Mouse (Mus musculus) NIH3T3 (cell line): Measurements from ENCODE around the gene Rnase4.

Source experiments
- DNase-seq: peaks from one replicate; pipeline ENCODE4 v3.0.0-alpha.2; 2012; ENCODE audit warnings: low read depth

Gene Rnase4

GRCm38 (mm10) chr14:51088970-51089673, 1.8 kb upstream of the Rnase4 start:
- DNase-seq, result peak; percentile 96

DNA sequence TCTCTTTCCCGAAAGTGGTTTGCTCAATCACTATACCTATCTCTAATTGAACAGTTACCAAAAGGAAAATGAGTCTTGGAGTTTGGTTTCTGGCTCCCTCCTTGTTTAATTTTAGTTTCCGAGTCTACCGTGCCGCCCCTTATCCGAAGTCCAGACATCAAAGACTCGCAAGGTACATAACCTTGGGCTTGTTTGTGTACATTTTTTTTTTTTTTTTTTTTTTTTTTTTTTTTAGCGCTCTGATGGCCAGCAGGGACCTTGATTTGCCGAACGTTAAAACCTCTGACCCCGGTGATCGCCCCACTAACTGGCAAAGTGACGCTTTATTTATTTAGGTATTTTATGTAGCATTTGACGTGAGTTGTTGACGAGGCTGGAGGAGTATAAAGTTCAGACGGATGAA, 1.2 kb upstream of the Rnase4 start:
- DNase-seq, result no peak

DNA sequence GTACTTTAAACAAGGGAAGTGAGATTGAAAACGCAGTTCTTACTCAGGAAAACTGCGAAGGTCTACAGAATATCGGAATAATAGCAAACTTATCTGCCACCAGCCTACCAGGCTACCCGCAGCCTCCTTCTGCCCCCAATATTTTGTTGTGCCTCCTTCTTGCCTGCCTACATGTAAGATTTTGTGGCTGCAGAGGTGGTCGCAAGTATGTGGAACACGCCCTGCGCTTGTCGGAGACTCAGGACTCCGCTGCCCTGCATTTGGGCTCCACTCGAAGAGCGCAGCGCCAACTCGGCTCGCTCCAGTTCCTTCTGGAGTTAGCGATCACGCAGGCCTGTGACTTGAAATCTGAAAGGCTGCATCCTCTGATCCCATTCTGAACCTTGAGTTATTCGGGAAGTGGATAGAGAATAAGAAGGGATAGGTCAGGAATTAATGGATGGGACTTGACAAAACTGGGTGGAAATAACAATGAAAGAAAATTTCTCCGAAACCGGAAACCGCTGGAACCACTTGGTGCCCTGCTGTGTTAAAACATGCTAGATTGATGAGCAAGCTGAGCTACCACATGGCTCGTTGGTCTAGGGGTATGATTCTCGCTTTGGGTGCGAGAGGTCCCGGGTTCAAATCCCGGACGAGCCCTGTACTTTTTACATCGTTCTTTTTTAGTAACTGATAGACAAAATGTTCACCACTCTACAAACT, 648 bp upstream of the Rnase4 start:
- peak; percentile 87 for DNase-seq

GRCm38 (mm10) chr14:51092073-51092620, 1.3 kb downstream of the Rnase4 start:
- no peak for DNase-seq

DNA sequence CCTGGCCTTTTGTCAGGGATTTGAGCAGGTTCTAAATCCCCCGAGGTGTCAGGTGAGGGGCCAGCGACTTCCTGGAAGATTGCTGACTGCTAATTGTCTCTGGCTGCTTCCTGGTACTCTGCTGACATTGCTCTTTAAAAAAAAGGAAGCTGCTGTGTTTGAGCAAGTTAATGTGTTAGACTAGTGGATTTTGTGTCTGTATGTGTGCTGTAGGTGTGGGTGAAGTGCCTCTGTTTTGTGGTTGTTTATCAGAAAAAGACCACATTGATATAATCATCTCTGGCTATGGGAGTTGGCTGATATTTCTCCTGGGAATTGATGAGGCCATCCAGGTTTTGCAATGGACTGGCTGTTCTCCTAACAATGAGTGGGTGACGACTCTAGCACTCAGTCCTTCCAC, 2.6 kb downstream of the Rnase4 start:
- peak; percentile 38 for DNase-seq

DNA sequence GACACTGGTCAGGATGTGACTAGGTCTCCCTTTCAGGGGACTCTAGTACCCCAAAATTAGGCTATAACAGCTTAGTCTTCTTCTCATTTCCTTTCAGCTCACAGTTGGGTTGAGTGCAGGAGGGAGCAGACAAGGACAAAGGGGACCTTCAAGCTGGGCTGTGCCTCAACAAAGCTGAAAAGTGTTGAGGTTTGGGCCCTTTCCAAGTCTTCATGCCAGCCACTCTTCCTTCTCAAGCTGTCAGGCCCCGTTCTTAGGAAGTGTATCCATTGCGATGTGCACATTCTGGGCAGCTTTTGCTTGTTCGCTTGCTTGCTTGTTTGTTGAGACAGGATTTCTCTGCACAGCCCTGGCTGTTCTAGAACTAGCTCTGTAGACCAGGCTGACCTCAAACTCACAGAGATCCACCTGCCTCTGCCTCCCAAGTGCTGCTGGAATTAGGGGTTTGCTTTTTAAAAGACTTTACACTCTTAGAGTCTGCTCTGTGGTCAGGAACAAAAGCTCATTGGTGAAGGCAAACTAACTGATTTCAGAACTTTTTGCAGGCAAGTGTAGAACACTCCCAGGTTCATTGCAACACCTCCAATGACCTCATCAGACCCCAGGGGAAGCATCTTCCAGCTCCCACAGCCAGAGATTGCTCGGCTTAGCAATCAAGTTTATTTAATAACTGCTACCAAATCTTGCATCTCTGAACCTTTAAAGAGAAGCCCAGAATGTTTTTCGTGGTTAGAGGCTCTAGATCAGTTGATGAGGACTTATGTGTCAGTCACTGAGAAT, 3.4 kb downstream of the Rnase4 start:
- peak; percentile 33 for DNase-seq

GRCm38 (mm10) chr14:51094921-51095320, 4.0 kb downstream of the Rnase4 start:
- DNase-seq, result peak; percentile 17

DNA sequence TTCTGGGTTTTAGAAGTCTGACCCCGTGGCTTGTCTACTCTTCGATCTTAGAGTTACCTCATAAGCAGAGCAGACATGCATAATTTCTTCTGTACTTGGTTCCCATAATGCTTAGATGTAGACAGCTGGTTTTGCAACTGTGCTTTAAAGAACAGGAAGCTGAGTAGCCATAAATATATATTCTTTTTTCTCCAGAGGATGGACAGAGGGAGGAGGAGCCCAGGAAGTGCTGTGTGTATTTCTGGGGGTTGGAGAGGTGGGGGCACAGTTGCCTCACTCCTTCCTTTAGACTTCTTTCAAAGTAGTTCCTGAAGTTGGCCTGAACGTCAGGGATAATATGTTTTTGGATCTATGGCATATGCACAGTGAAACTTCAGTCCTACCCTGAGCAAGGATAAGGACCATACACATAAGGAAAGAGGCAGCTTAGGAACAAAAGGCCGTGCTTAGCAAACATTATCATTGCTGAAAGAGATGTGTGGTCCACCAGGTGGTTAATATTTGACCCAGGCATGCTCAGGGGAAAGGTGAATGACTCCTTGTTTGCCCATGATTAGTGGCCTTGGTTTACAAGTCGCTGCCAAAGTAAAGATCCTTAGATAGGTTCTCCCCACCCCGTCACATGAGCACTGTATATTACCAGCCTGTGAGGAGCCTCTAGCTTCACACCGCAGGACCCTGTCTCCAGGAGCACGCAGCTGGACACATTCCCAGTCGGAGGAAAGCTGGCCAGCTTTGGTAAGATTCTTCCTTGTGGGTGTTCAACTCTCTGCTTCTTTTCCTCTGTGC, 5.1 kb downstream of the Rnase4 start:
- DNase-seq, result no peak

- DNase-seq, result peak; percentile 29
Observed at GRCm38 (mm10) chr14:51098300-51098699, 7.4 kb downstream of the Rnase4 start.

DNA sequence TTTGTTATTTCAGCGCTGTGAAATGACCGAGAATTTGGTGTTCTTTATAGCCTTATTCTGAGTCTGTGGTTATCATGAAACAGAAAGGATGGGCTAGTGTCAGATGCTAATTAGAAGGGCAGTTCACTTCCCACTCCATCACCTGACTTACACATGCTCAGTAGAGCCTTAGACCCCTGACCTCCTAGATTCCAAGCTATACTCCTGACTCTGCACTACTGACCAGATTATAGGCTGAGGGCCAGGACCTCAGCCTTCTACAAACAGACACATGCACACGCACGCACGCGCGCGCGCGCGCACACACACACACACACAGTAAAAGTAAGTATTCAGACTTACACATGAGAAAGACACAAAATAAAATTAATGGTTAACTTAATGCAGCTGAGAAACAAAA, 8.0 kb downstream of the Rnase4 start:
- no peak for DNase-seq

DNA sequence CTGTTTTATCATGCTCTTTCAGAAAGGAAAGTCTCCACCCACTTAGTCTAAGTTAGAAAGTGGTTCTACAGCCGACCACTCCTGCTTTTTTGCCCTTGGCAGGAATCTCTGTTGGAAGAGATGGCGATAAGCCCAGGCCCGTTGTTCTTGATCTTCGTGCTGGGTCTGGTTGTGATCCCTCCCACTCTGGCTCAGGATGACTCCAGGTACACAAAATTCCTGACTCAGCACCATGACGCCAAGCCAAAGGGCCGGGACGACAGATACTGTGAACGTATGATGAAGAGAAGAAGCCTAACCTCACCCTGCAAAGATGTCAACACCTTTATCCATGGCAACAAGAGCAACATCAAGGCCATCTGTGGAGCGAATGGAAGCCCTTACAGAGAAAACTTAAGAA, 10.4 kb downstream of the Rnase4 start:
- DNase-seq, result no peak

GRCm38 (mm10) chr14:51103217-51103616, 12.3 kb downstream of the Rnase4 start:
- DNase-seq, result peak; percentile 80

GRCm38 (mm10) chr14:51104366-51104765, 13.5 kb downstream of the Rnase4 start:
- no peak for DNase-seq

DNA sequence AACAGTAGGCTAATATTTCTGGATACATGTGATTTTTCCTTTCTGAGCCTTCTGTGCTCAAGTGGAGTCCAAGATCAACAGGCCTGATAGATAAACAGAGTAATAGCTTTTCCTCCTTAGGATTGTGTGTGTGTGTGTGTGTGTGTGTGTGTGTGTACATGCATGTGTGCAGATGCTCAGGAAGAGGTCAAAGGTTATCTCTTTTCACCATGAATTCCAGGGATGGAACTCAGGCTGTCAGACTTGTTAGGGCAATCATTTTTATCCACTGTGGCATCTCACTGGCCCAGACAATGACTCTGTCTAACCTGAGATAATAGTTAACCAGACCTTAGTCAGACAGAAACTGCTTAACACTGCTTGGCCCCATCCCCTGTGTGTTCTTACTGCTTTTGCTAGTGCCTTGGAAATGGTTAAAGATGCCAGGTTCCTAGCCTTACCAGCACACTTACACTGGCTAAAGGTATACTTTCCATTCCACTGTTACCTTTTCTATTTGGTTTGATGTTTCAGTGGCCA, 15.6 kb downstream of the Rnase4 start:
- DNase-seq, result no peak

DNA sequence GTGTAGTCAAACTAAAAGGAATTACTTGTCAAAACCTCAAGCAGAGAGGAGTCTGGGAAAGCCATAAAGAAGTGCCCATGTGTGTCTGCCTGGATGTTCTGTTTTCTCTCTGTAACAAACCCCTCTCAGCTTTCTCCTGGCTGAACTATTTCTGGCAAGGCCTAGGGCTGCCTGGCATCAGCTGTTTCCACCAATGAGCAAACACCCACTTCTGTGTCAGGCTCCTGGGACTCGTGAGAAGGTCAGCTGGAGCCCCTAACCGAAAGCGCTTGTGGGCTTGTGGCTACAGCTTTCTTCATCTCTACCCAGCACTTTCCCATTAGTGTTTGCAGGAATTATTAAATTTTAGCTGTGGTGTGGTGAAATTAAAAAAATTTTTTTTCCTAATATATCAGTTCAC, 21.1 kb downstream of the Rnase4 start:
- DNase-seq, result no peak

DNA sequence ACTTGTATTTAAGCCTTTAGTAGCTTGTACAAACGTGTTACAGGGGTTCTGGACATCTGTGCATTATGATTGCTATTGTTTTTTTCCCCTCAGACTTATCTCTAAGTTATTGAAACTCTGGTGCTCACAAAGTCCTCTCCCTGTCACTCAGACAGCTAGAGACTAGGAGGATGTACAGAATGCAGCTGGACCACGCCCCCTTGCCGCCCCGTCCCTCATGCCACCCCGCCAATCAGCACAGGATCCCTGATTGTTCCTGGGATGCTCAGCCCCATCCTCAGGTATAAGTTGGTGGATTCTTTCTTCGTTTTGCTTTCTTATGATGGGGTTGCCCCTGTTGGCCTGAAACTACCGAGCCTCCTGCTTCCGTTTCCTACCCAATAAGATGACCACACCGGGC, 22.6 kb downstream of the Rnase4 start:
- no peak for DNase-seq

DNA sequence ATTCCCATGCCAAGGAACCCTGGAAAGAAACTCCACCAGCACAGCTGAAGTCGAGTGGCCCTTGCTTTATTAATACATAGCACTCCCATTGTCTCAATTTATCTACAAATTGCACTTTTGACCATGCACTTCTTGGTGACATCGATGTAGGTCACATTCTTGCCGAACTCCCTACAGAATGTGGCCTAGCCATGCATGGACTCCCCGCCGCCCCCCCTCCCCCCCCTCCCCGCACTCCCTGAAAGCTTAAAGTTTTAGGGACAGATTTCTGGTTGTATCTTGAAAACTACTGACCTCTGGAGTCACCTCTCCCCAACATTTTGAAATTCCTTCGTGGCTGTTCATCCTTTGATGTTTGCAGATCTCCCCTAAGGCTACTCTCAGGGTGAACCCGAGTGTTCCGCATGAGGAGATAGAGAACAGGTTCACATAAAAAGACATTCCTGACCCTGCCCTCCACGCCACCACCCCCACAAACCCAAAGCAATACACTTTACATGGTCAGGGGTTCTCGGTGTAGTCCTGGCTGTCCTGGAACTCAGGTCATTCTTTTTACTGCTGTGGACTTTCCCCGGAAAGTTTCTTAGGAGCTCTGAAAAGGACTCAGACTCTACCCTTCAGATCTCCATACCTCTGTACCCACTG, 23.2 kb downstream of the Rnase4 start, which contains the start of gene Eddm3b:
TSS of gene Eddm3b (plus strand) at position 511 of the 645 bp plus-strand sequence.
- no peak for DNase-seq

- peak; percentile 43 for DNase-seq
Observed at GRCm38 (mm10) chr14:51125684-51126083, 34.8 kb downstream of the Rnase4 start.

DNA sequence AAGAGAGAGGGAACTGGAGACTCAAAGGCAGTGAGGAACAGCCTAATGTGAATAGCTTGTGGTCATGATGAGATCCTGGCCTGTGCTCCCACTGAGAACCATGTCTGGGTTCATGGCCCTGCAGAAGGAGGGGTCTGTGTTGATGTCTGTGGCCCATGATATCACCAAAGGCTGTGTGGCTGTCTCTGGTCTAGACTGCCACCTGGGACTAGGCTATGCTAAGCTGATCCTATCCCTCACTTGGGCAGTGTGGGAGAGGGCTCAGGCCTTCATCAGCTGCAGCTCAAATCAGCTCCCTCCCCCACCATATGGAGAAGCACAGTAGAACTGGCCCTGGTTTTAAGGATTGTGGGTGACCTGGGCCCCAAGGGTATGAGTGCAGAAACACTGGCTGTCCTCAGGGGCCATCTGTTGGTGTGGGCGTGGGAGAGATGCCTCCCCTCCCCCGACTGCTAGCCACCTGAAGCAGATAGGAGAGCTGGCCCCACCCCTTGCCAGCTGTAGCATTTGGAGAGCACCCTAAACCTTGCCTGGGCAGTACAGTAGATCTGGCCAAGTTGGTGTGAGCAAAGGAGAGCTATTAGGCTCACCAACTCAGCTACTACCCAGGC, 36.9 kb downstream of the Rnase4 start:
- no peak for DNase-seq

GRCm38 (mm10) chr14:51128775-51129623, 38.1 kb downstream of the Rnase4 start:
- DNase-seq, result no peak
